Mouse (Mus musculus) cortical plate, adult 2 months (tissue): ENCODE measurements at regions not wholly inside any gene's neighbourhood (a gene's known extent, or its start where the extent isn't known, plus 50 kb on each side); places are given as distances from the start of the nearest gene placed in this dataset.

ENCODE experiments used
- CTCF ChIP-seq: fragments of 200-500 bp; IDR thresholded peaks from 2 replicates; pipeline ENCODE4 v1.5.1; 2011; ENCODE audit warnings: mild to moderate bottlenecking, control low read depth, low read length; ENCODE audit not compliant: insufficient read depth; ENCODE audit errors: extremely low read depth
- POLR2A ChIP-seq: fragments of 200-500 bp; IDR thresholded peaks from 2 replicates; pipeline ENCODE4 v1.6.1; 2011; ENCODE audit warnings: mild to moderate bottlenecking, low read length, control low read depth; ENCODE audit not compliant: insufficient read depth; ENCODE audit errors: extremely low read depth

DNA sequence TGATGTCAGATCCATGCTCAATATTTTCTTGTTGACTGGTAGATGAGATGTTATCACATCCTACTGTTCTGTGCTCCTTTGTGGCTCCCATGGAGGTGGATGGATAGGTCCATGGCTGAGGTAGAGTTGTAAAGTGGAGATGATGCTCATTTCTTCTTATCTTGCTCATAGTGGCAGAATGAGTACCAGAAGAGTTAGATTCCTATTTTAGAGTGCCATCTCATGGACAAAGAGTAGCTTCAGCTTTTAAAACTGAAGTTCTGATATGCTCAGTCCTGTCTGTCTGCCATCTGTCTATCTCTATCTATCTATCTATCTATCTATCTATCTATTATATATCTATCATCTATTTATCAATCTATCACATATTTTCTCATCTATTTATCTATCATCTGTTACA, 425.5 kb upstream of the Tmem132c start:
- TF ChIP-seq CTCF (no peak), POLR2A (no peak)
